Mouse (Mus musculus): ENCODE measurements around the gene Cenpf.

Cenpf gene

DNA sequence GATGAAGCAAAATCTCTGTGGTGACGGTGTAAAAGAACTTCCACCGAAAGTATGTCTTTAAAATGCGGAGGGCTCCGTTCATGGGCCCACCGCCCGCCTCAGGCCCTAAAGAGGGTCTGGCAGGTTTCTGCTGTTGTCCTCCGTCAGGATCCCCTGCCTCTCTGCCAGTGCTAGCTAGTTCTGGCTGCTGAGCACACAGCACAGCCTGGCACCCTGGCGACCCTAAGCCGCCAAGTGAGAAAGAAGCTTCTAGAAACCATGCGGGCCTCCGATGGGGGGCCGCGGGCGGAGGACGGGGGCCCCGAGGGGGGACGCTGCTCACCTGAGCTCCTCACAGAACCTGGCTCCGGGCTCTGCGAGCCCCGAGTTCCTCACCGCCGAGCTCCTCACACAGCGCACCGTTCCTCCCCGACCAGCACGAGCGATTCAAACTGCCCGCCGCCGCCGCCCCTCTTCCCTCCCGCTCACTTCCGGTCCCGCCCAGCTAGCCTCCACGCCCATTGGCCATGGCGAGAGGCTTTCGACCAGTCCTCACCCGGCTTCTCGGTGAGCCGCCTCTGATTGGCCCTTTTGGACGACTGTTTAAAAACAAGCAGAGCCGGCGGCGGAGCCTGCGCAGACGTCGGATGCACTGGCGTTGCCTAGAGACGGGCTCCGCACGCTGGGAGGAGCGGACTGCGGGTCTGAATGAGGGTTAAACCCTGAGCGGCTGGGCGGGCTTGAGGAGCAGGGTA lies at the start of gene Cenpf:
Gene Cenpf, minus strand, starts transcription at position 433 of the 734 bp plus-strand sequence.
- DNase-seq (ENCODE audit: low spot score), result peak; percentile 97

DNA sequence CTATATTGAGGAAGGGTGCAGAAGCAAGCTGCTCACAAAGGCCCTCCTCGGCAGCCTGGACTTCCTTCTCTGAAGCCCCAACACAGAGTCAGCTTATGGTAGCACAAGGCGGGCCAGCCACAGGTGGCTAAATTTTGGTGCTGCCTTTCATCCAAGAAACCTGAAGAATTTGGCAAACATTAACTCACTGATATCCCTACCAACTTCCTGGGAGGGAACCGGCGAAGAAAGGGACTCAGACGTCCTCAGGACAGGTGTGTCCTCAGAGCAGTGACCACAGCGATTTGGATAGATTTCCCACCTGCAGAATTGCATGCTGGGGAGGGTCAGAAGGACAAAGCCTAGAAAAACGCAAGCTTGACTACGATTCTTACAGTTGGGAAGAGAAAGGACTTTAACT lies 44.3 kb upstream of the Cenpf start:
- DNase-seq (ENCODE audit: low spot score), result no peak

DNA sequence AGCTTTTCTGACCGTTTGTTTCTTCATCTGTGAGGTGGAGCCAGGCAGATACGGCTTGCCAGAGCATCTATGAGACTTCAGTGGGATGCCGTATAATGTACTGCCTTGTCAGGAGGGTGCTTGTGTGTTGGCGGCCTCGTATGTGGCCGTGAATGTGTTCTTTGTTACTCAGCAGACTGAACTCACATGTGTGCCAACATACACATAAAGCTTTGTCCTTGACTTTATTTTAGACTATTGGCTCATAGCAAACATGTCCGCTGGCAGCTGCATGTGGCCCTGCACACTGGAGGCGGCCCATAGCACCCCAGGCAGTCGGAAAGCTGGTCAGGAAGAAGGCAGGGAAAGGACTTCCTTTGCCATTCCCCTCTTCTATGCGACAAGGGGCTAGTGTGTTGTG lies 43.8 kb upstream of the Cenpf start:
- no peak for DNase-seq (ENCODE audit: low spot score)

DNA sequence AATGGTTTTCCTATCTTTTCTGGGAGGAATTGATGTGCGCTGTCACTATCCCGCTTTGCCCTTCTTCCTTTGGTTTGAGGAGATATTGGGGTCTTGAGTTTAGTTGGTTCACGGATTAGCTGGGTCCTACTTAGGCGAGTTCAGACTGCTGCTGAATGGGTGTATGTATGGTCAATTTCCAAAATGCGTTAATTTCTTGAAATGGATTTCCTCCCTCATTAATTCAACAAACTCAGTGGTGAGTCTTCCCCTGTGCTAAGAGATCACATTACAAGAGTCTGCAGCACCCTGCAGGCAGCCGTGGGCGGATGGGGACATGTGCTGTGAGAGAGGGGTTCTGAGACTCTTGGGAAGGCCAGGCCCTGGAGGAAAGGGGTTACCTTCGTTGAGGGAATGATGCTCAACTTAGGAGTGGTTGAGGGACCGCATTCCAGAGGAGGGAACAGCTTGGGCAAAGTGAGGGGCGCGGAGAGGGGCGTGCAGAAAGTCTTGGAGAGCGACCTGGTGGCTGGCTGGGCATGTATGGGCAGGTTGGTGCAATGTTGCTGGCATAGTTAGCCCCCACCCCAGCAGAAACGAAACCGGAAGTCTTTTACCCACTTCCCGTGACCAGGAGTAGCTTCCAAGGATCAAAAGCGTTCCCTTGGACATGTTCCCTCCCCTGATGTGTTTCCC lies 41.4 kb upstream of the Cenpf start:
- DNase-seq (ENCODE audit: low spot score), result no peak

DNA sequence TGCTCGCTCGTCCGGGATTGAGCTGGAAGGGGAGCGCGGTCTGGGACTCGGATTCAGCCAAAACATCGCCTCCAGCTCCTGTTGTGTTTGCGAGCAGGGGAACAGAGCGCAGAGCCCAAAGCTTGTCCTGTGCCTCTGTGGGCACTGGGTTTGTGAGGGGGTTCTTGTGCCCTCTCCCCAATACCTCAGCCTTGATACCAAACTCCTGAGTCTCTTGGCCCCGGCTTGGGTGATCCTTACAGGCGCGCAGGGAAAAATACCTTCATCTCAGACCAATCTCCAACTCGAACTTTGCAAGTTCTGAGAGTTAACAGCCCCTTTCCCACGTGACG lies 40.9 kb upstream of the Cenpf start:
- no peak for DNase-seq (ENCODE audit: low spot score)

DNA sequence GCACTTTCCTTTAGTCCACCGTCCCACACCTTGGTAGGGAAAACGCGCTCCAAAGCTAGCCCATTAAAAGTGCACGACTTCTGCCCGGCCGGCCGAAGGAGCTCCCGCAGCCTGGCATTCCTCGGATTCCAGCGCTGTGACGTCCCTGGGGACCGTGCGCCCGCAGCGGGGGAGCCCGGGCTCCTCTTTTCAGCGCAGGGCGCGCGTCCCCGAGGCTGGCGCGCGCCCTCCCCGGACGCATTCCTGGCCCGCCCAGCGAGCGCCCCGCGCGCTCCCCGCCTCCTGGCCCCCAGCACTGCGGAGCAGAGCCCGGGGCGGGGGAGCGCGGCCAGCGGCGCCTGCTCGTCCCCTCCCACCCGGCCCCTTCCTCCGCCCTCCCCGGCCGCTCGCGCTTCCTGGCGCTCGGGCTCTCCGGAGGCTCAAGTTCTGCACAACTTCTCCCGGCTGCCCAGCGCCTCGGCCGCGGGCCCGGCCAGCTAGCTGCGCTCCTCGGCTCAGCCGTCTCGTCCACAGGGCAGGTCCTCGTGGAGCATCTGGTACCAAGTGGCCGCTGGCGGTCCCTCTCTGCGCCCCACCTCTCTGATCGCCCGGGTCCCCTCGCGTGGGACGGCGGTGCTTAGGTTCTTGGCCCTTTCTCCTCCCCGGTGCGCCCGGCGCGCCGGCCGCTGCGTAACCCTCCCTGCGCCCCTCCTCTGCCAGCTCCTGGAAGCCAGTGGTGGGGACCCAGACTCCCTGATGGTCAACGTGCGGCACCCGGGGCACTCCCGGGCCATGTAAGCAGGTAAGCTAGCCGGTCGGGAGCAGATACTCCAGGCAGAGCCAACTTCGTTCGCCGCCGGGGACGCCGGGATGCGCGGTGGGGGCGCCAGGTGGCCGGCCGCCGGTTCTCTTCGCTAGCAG lies 40.2 kb upstream of the Cenpf start, which contains the start of gene Ptpn14:
Gene Ptpn14, plus strand, starts transcription at position 385 of the 900 bp plus-strand sequence.
- DNase-seq (ENCODE audit: low spot score), result peak; percentile 86

DNA sequence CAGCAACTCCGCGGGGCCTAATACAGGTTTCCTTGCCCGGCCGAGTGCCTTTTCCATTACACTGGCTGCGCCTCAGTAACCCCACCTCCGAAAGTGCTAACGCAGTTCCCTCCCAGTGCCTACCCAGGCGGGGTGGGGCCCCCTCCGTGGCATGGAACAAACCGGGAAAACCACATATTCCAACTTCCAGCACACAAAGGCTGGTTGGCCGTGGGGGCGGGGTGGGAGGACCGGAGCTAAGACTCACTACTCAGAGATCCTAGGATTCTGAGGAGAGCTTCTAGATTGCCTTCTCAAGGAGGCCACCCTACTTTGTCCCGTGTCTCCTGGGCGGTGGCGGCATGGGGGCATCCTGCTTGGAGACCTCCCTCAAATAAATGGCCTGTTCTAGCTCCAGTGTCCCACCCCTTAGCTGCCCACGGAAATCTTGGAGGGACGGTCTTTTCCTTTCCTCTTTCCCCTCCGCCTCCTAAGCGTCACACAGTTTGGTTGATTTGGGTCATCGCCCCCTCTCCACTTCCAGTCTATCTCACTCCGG lies 39.5 kb upstream of the Cenpf start:
- DNase-seq (ENCODE audit: low spot score), result peak; percentile 44

DNA sequence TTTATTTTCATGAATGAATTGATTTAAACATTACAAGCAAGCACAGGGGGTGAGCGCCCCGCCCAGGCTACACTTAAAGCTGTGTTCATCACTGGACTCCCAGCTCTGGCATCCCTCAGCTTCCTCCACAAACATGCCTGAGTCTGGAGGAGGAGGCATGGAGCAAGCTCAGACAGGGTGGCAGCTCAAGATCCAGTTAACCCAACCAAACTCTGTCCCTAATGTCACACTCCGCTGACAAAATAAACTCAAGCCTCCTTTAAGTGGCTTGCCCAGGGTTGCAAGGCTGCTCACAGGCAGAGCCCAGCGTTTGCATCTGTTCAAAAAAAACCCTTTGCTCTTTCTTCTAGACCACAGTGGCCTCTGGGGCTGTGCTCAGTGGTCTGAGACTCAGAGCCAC lies 38.2 kb upstream of the Cenpf start:
- no peak for DNase-seq (ENCODE audit: low spot score)

DNA sequence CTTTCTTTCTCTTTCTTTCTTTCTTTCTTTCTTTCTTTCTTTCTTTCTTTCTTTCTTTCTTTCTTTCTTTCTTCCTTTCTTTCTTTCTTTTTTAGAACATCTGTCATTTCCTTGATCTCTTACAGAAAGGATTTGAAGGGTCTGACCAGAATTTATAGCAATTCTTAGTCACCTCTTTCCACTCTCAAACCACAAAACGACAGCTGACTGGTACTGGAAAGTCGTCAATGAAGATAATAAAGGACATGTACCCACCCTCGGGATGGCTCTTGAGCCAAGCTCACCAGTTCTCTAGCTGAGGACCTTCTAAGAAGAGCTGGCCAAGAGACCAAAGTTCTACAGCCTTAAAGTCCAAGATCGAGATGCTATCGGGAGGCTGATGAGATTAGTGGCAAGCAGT lies 30.7 kb upstream of the Cenpf start:
- DNase-seq (ENCODE audit: low spot score), result no peak

DNA sequence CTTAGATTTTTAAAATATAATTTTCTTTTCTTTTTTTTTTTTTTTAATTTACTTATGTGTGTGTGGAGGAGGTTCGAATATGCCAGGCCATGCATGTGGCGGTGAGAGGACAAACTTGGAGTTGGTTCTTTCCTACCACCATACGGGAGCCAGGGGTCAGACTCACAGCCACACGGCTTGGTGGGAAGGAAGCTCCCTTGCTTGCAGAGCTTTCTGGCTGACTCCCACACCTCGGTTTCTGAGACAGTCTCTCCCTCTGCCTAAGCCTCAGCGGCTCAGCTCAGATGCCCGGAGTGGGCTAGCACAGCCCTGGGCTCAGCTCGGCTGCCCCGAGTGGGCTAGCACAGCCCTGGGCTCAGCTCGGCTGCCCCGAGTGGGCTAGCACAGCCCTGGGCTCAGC lies 29.7 kb upstream of the Cenpf start:
- DNase-seq (ENCODE audit: low spot score), result no peak

DNA sequence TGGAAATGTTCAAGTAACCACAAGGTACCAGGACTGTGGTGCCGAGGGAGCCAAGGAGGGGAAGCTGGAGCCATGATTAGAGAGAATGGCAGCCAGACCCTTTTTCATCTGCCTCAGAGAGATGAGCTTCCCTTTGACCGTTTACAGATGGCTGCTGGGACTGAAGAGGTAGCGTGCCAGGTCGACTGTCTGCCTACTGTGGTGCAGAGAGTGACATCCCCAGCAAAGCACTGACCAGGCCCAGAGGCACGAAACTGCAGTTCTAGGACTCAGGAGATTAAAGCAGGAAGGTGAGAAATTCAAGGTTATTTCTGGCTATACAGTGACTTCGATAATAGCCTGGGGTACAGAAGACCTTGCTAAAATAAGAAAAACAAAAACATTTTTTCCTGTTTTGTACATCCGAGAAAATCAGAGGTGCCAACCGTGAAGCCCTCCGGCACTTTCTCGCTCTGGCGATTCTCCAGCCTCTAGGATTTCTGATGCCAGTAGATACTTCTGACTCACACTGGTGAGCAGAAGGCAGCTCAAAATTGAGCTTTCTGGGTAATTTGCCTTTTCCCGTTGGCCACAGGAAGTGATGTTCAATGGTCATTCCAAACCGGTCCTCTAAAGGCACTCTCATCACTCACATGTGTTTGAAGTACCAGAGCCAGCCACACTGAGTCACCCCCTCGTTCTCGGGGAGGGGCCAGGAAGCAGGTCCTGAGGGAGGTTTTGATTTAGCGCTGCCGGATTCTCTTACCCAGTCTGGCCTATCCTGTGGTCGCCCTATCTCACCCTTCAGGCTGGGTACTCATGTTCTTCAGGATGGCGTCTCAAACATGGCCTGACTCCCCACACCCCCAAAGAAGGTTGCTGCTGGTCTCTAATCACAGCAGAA lies 28.3 kb upstream of the Cenpf start:
- DNase-seq (ENCODE audit: low spot score), result no peak

DNA sequence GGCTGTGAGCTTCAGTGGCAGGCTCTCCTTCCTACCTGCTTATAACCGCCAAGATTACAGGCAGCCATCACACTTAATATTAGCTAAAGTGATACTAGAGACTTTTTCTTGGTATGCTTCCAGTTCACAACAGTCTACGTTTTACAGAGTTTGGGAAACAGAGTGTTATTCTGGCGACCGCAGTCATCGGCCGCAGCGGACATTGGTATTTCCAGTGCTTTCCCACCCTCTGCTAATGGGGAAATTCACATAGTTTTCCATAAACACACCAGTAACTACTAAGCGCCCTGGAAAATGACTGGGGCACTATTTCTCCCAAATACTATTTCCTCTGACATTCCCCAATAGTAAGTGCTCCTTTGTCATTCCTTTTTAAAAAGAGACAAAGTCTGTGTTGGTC lies 21.1 kb upstream of the Cenpf start:
- no peak for DNase-seq (ENCODE audit: low spot score)

DNA sequence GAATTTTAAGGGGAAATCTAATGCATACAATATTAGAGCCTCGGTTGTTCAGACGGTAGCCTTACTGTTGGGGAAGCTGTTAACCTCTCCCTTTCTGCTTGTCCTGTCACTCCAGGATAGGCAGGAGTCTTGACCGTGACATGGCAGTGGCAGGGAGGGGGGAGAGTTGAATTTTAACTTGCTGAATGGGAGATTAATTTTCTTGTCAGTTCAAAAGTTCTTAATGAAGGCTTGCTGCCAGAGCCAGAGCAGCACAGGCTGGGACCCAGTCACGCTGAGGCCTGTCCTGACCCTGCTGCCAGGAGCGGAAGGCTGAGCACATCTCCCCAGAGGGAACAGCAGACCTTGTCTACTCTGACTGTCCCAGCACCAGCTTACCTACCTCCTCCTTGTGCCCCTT lies 19.5 kb upstream of the Cenpf start:
- DNase-seq (ENCODE audit: low spot score), result no peak

DNA sequence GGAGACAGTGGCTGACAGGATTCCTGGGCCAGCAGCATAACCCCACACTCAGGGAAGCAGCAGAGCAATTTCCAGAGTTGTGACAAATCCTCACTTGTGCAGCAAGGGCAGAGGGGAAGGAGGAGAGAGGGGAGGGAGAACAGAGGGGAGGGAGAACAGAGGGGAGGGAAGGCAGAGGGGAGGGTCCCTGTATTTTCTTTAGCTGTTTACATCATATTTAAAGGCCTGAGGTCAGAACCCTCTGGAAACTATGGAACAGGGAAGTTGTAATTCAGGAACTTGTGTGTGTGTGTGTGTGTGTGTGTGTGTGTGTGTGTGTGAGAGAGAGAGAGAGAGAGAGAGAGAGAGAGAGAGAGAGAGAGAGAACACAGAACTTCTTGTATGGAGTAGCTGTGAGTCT lies 19.1 kb upstream of the Cenpf start:
- no peak for DNase-seq (ENCODE audit: low spot score)

DNA sequence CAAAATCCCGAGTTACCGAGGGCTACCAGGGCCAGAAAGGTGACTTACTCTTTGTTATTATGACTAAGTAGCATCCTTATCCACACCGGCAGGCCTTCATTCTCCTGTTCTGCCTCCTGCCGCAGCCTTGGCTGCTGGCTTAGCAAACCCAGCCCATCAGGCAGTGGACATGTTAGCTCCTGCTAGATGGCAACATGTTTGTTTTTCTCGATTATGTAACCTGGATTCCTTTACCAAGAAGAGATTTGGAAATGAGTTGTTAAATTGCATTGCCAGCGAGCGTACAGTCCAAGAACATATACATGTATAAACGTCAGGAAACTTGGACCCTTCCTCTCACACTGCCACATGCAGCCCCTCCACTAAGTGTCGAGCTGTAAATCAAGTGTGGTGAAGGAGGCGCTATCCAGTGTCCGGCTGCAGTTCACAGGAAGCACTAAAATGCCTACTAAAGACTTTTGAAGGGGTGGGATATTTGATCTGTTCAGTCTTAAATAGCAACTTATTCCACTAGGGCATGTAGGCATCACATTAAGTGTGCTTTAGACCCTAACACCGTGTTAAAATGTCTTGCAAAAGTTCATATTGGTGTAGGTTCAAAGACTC lies 18.3 kb upstream of the Cenpf start:
- DNase-seq (ENCODE audit: low spot score), result no peak

DNA sequence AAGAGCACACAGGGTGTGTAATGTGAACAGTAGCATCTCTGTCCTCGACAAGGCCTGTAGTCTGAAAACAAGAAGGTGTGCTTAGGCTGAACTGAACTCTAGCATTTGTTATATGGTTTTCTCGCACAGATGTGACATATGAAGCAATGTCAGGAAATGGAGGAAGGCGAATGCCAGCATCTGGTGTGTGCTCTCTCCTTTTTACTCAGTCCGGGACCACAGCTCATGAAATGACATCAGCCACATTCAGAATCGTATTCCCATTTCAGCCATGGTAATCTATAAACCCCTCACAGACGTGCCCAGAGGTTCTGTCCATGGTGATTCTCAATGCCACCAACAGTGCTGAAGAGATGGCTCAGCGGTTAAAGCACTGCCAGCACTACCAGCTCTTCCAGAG lies 15.7 kb upstream of the Cenpf start:
- DNase-seq (ENCODE audit: low spot score), result no peak

DNA sequence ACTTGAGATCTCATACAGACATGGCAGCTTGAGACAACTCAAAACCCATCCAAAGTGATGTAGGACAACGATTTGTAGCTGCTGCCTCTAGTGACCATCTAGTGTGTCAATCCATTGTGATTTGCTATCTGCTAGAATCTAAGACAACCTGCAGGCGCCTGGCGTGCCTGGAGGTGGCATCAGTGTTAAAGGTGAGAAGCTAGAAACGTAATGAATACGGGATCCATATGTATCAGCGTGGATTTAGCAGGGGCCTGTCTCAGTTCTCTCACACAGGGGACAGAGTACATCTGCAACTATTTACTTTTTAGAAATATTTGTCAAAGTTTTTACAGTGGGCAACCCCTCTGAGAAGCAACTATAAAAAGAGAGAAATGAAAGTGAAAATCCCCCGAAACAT lies 15.3 kb upstream of the Cenpf start:
- DNase-seq (ENCODE audit: low spot score), result no peak

DNA sequence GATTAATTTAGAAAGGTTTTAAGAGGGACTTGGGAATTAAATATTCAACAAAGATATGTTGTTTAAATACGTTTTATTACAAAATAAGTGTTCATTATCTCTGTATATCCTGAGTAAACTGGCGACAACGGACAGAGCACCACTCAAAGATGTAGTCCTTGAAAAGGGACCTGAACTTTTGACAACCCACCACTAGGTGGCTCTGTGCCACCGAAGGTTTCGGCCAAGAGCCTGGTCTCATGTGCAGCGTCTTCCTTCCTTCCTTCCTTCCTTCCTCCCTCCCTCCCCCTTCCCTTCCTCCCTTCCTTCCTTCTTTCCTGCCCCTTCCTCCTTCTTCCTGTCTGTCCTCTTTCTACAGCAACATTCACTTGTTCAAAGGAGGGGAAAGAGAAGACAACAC lies 13.1 kb upstream of the Cenpf start:
- peak; percentile 91 for DNase-seq (ENCODE audit: low spot score)

DNA sequence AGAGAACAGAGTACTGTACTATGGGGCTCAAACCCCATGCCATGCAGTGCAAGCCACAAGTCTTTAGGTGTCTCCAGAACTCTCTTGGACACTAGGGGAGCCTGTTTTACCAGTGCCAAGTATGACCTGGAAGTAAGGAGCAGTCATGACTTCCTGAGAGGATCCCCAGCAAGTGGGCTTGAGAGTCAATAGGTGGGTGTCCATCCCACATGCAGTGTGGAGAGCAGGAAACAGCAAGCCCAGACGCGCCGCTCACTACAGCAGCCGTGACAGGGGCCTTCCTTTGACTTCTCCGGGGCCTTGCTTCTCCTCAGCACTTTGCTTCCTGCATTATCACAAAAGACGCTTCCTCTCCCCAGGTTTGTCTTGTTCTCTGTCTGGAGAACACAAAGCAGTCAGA lies 12.3 kb upstream of the Cenpf start:
- no peak for DNase-seq (ENCODE audit: low spot score)

DNA sequence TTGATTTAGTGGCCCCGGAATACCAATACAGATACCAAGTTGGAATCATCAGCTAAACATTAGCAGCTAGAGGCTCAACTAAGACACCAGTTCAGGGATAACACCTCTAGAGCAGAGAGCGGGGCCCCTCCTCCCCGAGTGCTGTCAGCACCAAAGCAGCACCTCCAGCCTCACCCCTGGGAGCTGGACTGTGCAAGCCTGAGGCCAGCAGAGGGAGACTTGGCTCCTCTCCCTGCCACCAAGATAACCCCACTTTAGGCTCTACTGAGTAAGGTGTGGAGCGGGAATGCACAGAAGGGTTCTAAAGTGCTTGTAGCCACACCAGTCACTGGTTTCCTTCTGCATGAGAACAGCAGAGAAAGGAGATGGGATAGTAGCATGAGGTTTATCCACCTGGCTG lies 10.5 kb upstream of the Cenpf start:
- no peak for DNase-seq (ENCODE audit: low spot score)

DNA sequence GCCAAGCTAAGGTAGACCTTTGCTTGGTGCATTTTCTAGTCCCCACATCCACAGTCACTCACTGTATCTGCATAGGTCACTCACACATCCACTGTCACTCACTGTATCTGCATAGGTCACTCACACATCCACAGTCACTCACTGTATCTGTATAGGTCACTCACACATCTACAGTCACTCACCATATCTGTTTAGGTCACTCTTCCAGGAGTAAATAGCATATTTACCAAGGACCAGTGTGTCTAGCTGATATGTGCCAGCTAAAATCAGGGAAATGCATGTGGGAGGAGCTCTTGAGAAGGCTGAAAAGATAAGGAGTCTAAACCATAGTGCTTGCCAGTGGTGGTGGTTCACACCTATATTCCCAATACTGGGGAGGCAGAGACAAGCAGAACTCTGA lies 7.4 kb upstream of the Cenpf start:
- no peak for DNase-seq (ENCODE audit: low spot score)
